Mouse (Mus musculus) heart, adult 2 months (tissue): ENCODE results near the gene Fat3. TPM values are rescaled to one million over a fixed set of nuclear protein-coding genes. Genes with fewer than 3 reads are reported as not detected.

Experiments
- DNase-seq, 2 experiments: peaks; one replicate each; pipeline ENCODE4 v3.0.0; 2021
- H3K27ac ChIP-seq: fragments of 200-600 bp; 2 replicates; pipeline ENCODE4 v1.8.1; 2022
- H3K27me3 ChIP-seq: fragments of 200-500 bp; 2 replicates; pipeline ENCODE4 v1.6.1; 2012; ENCODE audit warnings: mild to moderate bottlenecking, low read length, inconsistent platforms, mixed read lengths; ENCODE audit not compliant: control insufficient read depth, insufficient read depth
- H3K36me3 ChIP-seq: fragments of 200-500 bp; 2 replicates; pipeline ENCODE4 v1.6.1; 2012; ENCODE audit warnings: low read length, inconsistent platforms; ENCODE audit not compliant: control insufficient read depth, insufficient read depth
- H3K4me1 ChIP-seq: fragments of 200-500 bp; 2 replicates; pipeline ENCODE4 v1.6.1; 2011; ENCODE audit warnings: low read length; ENCODE audit not compliant: control insufficient read depth, insufficient read depth
- H3K4me3 ChIP-seq: fragments of 200-600 bp; 2 replicates; pipeline ENCODE4 v1.8.1; 2022
- H3K79me2 ChIP-seq: fragments of 200-500 bp; replicated peaks from 2 replicates; pipeline ENCODE4 v1.6.1; 2012; ENCODE audit warnings: mild to moderate bottlenecking, inconsistent platforms, low read length, moderate library complexity, mixed read lengths; ENCODE audit not compliant: control insufficient read depth, insufficient read depth
- H3K9ac ChIP-seq: fragments of 200-500 bp; 2 replicates; pipeline ENCODE4 v1.6.1; 2012; ENCODE audit warnings: low read depth, mild to moderate bottlenecking, control low read depth, inconsistent platforms, low read length, mixed read lengths
- CTCF ChIP-seq: fragments of 200-600 bp; IDR thresholded peaks from 2 replicates; pipeline ENCODE4 v1.8.1; 2022; ENCODE audit warnings: antibody characterized with exemption, mild to moderate bottlenecking, moderate library complexity
- EP300 ChIP-seq: fragments of 200-500 bp; IDR thresholded peaks from 2 replicates; pipeline ENCODE4 v1.6.1; 2011; ENCODE audit warnings: low read depth, low read length, control low read depth; ENCODE audit not compliant: insufficient read depth
- POLR2A ChIP-seq: fragments of 200-500 bp; IDR thresholded peaks from 2 replicates; pipeline ENCODE4 v1.6.1; 2011; ENCODE audit warnings: mild to moderate bottlenecking, low read depth, low read length, control low read depth; ENCODE audit not compliant: insufficient read depth
- WGBS: fragments of 180-500 bp; shearing (Covaris S2); methylation state at CpG from one replicate; pipeline ENCODE4 v1.1.7; 2018; 5-methylcytosine and 5-hydroxymethylcytosine counted together
- intact Hi-C: fragments of 180-260 bp; cut with DNase I; formaldehyde crosslinking; loops from one replicate; pipeline ENCODE4 v1.15.1; 2025
- polyA plus RNA-seq: library from polyadenylated mRNA; depleted of rRNA; stranded (reverse); fragments of >200 nt; gene quantifications from 2 replicates; pipeline ENCODE4 v1.2.3, GENCODE M21; 2012
- total RNA-seq, 2 experiments: library from RNA; stranded (reverse); gene quantifications; 2 replicates each; pipeline ENCODE4 v1.2.3; 2021

The Fat3 gene
- total and polyA plus RNA-seq, 3 experiments = 0.20 to 0.43 (median 0.37) TPM

DNA sequence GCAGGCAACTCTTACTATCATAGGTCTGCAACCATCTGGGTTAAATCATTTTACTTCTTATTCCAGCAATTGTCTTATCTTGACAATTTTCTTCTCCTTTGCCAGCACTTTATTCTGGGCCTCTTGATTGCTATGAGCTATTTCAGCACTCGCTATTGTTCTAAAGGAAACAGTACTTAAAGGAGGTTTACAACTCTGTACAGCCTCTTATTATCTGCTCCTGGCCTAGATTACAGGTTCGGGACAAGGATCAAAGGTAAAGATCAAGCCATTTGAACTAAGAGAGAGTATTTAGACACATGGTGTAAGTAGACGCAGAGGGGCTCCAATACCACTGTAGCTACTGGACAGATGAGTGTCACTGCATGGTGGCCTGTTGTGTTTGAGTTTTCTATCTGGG is 463.7 kb downstream of the Fat3 start:
- DNase-seq = no peak
- Histone ChIP-seq H3K36me3 (no peaks in the 10 kb centered on the region), H3K27ac (no peak overlapping the region), H3K9ac (no peak overlapping the region), H3K79me2 (no peaks in the 10 kb centered on the region), H3K4me1 (peaks cover 1% of the 10 kb centered on the region; the same call in 1 of the 2 replicates), H3K4me3 (no peak overlapping the region), H3K27me3 (no peaks in the 10 kb centered on the region)
- intact Hi-C loops = no loop called here
- no peak for TF ChIP-seq CTCF
- TF ChIP-seq POLR2A = no peak
- no peak for TF ChIP-seq EP300
- WGBS = 37% methylated on average over 3 of the region's 3 CpGs

GRCm38 (mm10) chr9:16036346-16036745 is 464.7 kb downstream of the Fat3 start:
- H3K27ac ChIP-seq = no peak overlapping the region
- H3K4me3 ChIP-seq = no peak overlapping the region
- TF ChIP-seq POLR2A = no peak
- TF ChIP-seq EP300 = no peak
- no peak for TF ChIP-seq CTCF
- no peaks in the 10 kb centered on the region for H3K36me3 ChIP-seq
- no peak overlapping the region for H3K9ac ChIP-seq
- peaks cover 1% of the 10 kb centered on the region; the same call in 1 of the 2 replicates for H3K4me1 ChIP-seq
- H3K27me3 ChIP-seq = no peaks in the 10 kb centered on the region
- no peak for DNase-seq
- H3K79me2 ChIP-seq = no peaks in the 10 kb centered on the region
- intact Hi-C loops = no loop called here

DNA sequence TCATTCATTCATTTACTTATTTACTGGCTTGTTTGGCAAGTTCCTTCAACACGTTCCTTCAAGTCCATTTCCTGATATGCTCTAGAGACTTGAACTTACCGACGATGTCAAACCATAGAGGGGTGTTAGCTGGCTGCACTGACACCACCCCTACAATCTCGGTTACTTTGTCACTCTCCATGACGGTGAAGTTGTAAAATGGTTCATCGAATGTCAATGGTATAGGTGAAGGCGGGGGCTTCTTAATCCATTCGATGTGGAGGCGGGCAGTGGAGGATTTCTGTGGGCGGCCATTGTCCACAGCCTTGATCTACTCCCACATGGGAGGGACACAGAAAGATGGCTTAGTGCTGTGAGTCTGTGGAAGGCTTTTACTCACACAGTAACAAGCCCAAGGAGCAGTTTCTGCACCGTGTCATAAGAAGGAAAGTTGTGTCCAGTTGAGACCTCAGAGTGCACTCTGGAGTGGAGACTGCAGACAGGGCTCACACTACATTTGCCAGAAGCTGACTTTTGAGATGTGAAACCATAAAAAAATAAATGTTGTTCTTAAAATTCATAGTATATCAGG is 471.3 kb downstream of the Fat3 start:
- intact Hi-C loops = no loop called here
- Histone ChIP-seq H3K9ac (no peak overlapping the region), H3K36me3 (no peaks in the 10 kb centered on the region), H3K4me3 (no peak overlapping the region), H3K79me2 (no peaks in the 10 kb centered on the region), H3K27ac (no peak overlapping the region), H3K4me1 (peaks cover 3% of the 10 kb centered on the region), H3K27me3 (no peaks in the 10 kb centered on the region)
- TF ChIP-seq CTCF (no peak), EP300 (no peak), POLR2A (no peak)
- 82% methylated on average over 11 of the region's 11 CpGs for WGBS
- DNase-seq = no peak

DNA sequence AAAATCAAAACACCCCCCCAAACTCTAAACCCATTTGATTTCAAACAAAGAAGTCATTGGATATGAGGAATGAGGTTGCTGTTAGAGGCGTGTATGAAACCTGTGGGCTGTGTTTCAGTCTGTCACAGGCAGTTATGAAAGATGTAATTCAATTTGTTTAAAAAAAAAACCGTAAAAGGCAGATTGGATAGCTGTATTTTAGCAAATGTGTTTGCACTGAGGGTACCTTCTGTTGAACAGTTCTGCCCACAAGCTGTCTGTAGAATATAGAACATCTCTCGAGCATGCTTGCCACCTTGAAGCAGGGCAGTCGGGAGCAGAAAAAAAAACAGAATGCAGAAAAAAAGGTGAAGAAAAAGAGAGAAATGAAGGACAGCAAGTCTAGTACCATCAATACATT is 472.0 kb downstream of the Fat3 start:
- intact Hi-C loops = no loop called here
- WGBS = 70% methylated on average over 4 of the region's 4 CpGs

DNA sequence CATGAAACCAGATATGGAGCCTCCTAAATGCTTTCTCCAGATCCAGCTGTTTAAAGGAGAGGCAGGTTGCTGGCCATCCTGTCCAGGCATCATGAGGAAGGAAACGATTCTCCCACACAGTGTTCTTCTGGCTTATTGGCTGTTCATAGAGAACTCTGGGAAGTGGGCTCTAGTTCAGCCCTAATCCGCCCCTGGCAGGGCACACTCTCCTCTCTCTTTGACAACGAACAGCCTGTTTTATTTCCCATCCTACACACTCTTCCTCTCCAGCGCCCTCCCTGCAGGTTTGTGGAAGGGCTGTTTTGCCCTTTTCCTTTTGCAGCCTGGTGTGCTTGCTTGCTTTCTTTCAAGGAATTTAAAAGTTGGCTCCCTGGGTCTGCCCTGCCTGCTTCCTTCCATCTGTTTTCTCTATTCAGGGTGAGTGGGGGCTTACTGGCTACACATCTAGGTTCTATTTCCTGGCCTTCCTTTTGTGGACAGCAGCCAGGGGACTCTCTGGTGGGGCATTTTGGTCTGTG is 472.6 kb downstream of the Fat3 start:
- TF ChIP-seq CTCF (no peak), EP300 (peak; percentile 63; the same call in 1 of the 2 replicates), POLR2A (no peak)
- Histone ChIP-seq H3K4me3 (no peak overlapping the region), H3K9ac (no peak overlapping the region), H3K4me1 (peaks cover 3% of the 10 kb centered on the region), H3K27me3 (no peaks in the 10 kb centered on the region), H3K79me2 (no peaks in the 10 kb centered on the region), H3K27ac (peak overlapping the region; percentile 69), H3K36me3 (no peaks in the 10 kb centered on the region)
- 28% methylated on average over 4 of the region's 4 CpGs for WGBS
- intact Hi-C loops = loop anchor here (1.0 kb wide), 1 partner anchor 86 kb away; no protein-coding TSS in a partner anchor
- peak; percentile 45 to 49 for DNase-seq

More for the DNA sequence above, 472.0 kb downstream of the Fat3 start:
- Histone ChIP-seq H3K4me3 (no peak overlapping the region), H3K27ac (0 out of 2 replicates have a peak overlapping the region, but pooled peaks have one; percentile 38), H3K27me3 (no peaks in the 10 kb centered on the region), H3K4me1 (peaks cover 3% of the 10 kb centered on the region), H3K79me2 (no peaks in the 10 kb centered on the region), H3K36me3 (no peaks in the 10 kb centered on the region), H3K9ac (no peak overlapping the region)
- no peak for DNase-seq
- TF ChIP-seq POLR2A = no peak
- TF ChIP-seq EP300 = no peak
- no peak for TF ChIP-seq CTCF

GRCm38 (mm10) chr9:16026054-16026453 is 475.0 kb downstream of the Fat3 start:
- DNase-seq = no peak
- TF ChIP-seq CTCF (no peak), POLR2A (no peak), EP300 (no peak)
- H3K36me3 ChIP-seq = no peaks in the 10 kb centered on the region
- H3K27me3 ChIP-seq = no peaks in the 10 kb centered on the region
- H3K27ac ChIP-seq = no peak overlapping the region
- intact Hi-C loops = no loop called here
- H3K4me1 ChIP-seq = peaks cover 3% of the 10 kb centered on the region
- WGBS = 58% methylated on average over 4 of the region's 4 CpGs
- no peak overlapping the region for H3K4me3 ChIP-seq
- no peaks in the 10 kb centered on the region for H3K79me2 ChIP-seq
- no peak overlapping the region for H3K9ac ChIP-seq
